Mouse (Mus musculus) liver, adult 2 months (tissue): ENCODE measurements around the gene Sox5. TPM values are rescaled to one million over a fixed set of nuclear protein-coding genes. Genes with fewer than 3 reads are reported as not detected.

ENCODE experiments used
- DNase-seq: peaks from one replicate; pipeline ENCODE4 v3.0.0-alpha.2; 2011; ENCODE audit warnings: low read depth, low spot score; ENCODE audit errors: extremely low read depth
- H3K27ac ChIP-seq: fragments of 200-500 bp; replicated peaks from 2 replicates; pipeline ENCODE4 v1.5.1; 2012; ENCODE audit warnings: low read depth, mild to moderate bottlenecking, control low read depth, inconsistent platforms, low read length; ENCODE audit not compliant: insufficient read depth
- H3K27me3 ChIP-seq: fragments of 200-500 bp; 2 replicates; pipeline ENCODE4 v1.6.1; 2012; ENCODE audit warnings: mild to moderate bottlenecking, moderate library complexity, low read length, inconsistent platforms; ENCODE audit not compliant: control insufficient read depth, insufficient read depth
- H3K36me3 ChIP-seq: fragments of 200-500 bp; 2 replicates; pipeline ENCODE4 v1.6.1; 2012; ENCODE audit warnings: low read length, inconsistent platforms; ENCODE audit not compliant: control insufficient read depth, insufficient read depth
- H3K4me1 ChIP-seq: fragments of 200-500 bp; 2 replicates; pipeline ENCODE4 v1.6.1; 2011; ENCODE audit warnings: low read length; ENCODE audit not compliant: control insufficient read depth, insufficient read depth
- H3K4me3 ChIP-seq: fragments of 200-500 bp; 2 replicates; pipeline ENCODE4 v1.5.1; 2011; ENCODE audit warnings: low read depth, mild to moderate bottlenecking, control low read depth, low read length, moderate library complexity; ENCODE audit not compliant: insufficient read depth
- H3K79me2 ChIP-seq: fragments of 200-500 bp; 2 replicates; pipeline ENCODE4 v1.6.1; 2012; ENCODE audit warnings: inconsistent platforms, mild to moderate bottlenecking, low read length, moderate library complexity; ENCODE audit not compliant: control insufficient read depth, insufficient read depth
- H3K9ac ChIP-seq: fragments of 200-500 bp; 2 replicates; pipeline ENCODE4 v1.6.1; 2012; ENCODE audit warnings: low read depth, mild to moderate bottlenecking, control low read depth, inconsistent platforms, low read length
- CTCF ChIP-seq: fragments of 200-500 bp; IDR thresholded peaks from 2 replicates; pipeline ENCODE4 v1.5.1; 2011; ENCODE audit warnings: low read depth, low read length, control low read depth
- POLR2A ChIP-seq: fragments of 200-500 bp; IDR thresholded peaks from 2 replicates; pipeline ENCODE4 v1.6.1; 2011; ENCODE audit warnings: low read length, control low read depth; ENCODE audit not compliant: insufficient read depth; ENCODE audit errors: extremely low read depth
- WGBS: fragments of 180-500 bp; shearing (Covaris S2); methylation state at CpG from one replicate; pipeline ENCODE4 v1.1.7; 2018; 5-methylcytosine and 5-hydroxymethylcytosine counted together
- polyA plus RNA-seq: library from polyadenylated mRNA; depleted of rRNA; stranded (reverse); fragments of >200 nt; gene quantifications from 2 replicates; pipeline ENCODE4 v1.2.3, GENCODE M21; 2012
- total RNA-seq: library from RNA; depleted of rRNA; stranded (reverse); fragments of >200 nt; gene quantifications from 2 replicates; pipeline ENCODE4 v1.2.3, GENCODE M21; 2014

The Sox5 gene
- total and polyA plus RNA-seq, 2 experiments = 7.5 to 31.6 TPM

DNA sequence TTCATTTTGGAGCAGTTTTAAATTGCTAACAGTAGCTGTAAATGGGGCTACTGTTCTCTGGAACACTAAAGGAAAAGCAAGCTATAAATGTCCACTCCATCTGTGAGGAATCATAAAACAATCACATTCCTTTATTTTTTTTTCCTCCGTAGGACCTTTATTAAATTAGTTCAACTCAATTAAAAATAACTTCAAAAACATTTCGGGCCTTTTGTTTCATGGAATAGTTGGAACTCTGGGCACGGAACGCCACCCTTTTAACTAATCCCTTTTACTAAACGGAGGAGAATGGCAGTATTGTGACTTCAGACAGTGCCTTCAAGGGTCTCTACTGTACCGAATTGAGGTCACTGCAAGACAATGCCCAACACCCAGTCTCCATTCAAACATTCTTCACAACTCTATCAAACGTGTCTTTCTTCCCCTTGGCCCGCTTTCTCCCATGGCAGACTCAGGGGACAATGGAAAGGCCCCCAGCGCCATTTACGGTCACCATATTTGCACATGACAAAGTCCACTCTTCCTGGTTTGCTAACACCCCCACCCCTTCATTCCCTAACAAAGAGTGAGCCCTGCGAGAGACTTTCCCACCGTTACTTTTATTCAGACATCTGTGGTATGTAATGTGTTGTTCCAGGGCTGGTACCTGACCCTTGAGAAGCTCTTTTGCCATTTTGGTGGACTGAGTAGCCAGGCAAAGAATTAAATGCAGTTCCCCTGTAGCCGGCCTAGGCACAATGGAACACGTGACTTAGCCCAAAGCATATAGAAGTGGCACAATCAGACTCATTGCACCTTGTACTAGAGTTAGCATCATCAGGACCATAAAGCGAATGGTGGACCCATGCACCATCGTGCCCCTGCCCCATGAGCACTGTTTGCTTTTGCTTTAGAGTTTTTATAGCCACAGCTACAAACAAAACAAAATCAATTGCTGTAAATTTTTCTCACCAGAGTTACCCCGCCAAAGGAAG lies 468.7 kb downstream of the Sox5 start:
- Histone ChIP-seq H3K36me3 (no peaks in the 10 kb centered on the region), H3K9ac (no peak overlapping the region), H3K27ac (no peak overlapping the region), H3K27me3 (no peaks in the 10 kb centered on the region), H3K79me2 (no peaks in the 10 kb centered on the region), H3K4me1 (peaks cover 2% of the 10 kb centered on the region; the same call in 1 of the 2 replicates), H3K4me3 (no peak overlapping the region)
- WGBS = 80% methylated on average over 17 of the region's 17 CpGs
- TF ChIP-seq CTCF (no peak), POLR2A (no peak)
- DNase-seq = no peak

DNA sequence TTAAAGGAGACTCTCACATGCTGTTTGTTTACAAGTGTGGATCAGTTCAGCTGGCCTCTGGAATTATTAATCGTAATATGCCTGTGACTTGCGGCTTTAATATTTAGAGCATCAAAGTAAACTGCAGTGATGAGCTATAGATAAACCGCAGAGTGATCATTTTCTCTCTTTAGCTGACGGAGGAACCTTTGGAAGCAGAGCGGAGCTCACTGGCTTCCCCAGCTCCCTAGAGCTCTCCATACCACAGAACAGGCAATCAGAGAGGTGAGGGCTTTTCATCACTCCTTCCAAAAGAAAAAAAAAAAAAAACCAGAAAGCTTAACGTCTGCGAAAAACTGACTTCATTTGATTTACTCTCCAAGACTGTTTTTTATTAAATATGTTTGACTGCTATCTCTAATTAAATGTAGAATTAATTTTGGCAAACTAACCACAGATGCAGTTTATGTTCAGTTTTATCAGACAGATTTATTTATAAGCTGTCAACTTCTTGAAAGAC lies 469.4 kb downstream of the Sox5 start:
- Histone ChIP-seq H3K27ac (peak overlapping the region; percentile 65), H3K9ac (0 out of 2 replicates have a peak overlapping the region, but pooled peaks have one; percentile 49), H3K27me3 (no peaks in the 10 kb centered on the region), H3K79me2 (no peaks in the 10 kb centered on the region), H3K4me3 (no peak overlapping the region), H3K4me1 (peaks cover 2% of the 10 kb centered on the region; the same call in 1 of the 2 replicates), H3K36me3 (no peaks in the 10 kb centered on the region)
- 32% methylated on average over 7 of the region's 7 CpGs for WGBS
- TF ChIP-seq CTCF = no peak
- no peak for TF ChIP-seq POLR2A
- no peak for DNase-seq

DNA sequence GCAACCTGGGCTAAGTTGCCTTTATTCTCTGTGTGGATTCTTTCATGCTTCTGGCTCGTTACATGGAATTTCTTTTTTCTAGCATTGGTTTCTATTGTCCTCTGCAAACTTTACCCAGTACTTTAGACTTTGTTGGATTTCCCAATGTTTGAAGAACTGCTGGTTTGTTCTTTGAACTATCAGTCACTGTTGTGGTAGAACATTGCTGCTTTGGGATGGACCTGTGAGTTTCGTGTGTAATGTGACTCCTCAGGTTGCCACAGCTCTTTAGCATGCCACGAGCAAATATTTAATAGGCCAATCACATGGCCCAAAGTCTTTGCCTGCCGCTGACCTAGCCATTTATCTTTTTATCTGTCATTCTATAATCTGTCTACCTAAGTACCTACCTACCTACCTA lies 470.0 kb downstream of the Sox5 start:
- Histone ChIP-seq H3K4me1 (peaks cover 2% of the 10 kb centered on the region; the same call in 1 of the 2 replicates), H3K4me3 (no peak overlapping the region), H3K27me3 (no peaks in the 10 kb centered on the region), H3K9ac (peak overlapping the region; percentile 49; the same call in 1 of the 2 replicates), H3K36me3 (no peaks in the 10 kb centered on the region), H3K27ac (peak overlapping the region; percentile 65), H3K79me2 (no peaks in the 10 kb centered on the region)
- WGBS = 21% methylated on average over 4 of the region's 4 CpGs
- TF ChIP-seq POLR2A (no peak), CTCF (no peak)
- DNase-seq = peak; percentile 100

DNA sequence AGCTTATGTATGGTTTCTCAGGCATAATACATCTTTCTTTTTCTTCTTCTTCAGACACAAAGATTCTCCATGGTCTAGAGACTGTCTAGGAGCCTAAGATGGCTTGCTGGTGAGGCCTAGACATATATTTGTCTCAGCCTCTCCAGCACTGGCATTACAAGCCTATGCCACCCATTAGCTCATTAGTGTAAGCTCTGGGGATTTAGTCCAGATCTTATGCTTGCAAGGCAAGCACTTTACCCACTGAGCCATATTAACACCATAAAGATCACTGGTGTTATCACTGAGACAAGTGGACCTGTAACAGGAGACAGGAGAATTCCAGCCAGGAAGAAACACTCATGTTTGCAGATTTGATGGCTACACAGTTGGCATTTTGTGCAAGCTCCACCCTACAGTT lies 472.6 kb downstream of the Sox5 start:
- no peak for DNase-seq
- H3K4me3 ChIP-seq = no peak overlapping the region
- no peaks in the 10 kb centered on the region for H3K36me3 ChIP-seq
- TF ChIP-seq POLR2A (no peak), CTCF (no peak)
- H3K4me1 ChIP-seq = peaks cover 2% of the 10 kb centered on the region; the same call in 1 of the 2 replicates
- H3K9ac ChIP-seq = no peak overlapping the region
- no peaks in the 10 kb centered on the region for H3K27me3 ChIP-seq
- H3K27ac ChIP-seq = no peak overlapping the region
- no peaks in the 10 kb centered on the region for H3K79me2 ChIP-seq

DNA sequence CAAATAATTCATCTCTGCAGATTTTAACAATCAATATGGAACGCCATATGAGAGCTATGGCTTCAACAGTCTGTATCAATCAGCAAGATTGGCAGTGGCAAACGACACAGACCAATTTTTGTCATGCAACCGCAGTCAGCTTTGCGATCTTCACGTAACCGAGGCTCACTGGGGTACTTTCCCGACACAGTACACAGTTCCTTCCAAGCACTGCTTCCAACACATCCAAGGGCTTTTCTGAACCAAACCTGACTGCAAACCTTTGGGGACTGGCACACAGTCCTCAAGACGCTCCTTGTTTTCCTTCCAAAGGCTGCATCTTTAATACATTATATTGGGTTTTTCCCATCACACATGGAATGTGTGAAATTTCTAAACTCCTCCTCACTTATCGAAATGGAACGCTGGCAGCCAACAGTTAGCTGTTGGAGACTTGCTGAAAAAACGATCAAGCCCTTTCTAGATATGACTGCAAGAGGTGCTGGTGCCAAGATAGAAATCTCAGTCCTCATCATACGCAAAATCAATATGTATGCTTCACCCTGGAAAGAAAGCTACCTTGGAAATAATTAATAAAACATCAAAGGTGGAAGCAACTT lies 474.1 kb downstream of the Sox5 start:
- Histone ChIP-seq H3K79me2 (no peaks in the 10 kb centered on the region), H3K9ac (no peak overlapping the region), H3K27ac (no peak overlapping the region), H3K36me3 (no peaks in the 10 kb centered on the region), H3K27me3 (no peaks in the 10 kb centered on the region), H3K4me1 (peaks cover 2% of the 10 kb centered on the region; the same call in 1 of the 2 replicates), H3K4me3 (no peak overlapping the region)
- DNase-seq = no peak
- no peak for TF ChIP-seq CTCF
- TF ChIP-seq POLR2A = no peak
- WGBS = 93% methylated on average over 12 of the region's 12 CpGs
